Mouse (Mus musculus) lung, adult 2 months (tissue): ENCODE data around the gene Sh3pxd2a. TPM values are rescaled to one million over a fixed set of nuclear protein-coding genes. Genes with fewer than 3 reads are reported as not detected.

Source experiments
- DNase-seq: peaks from one replicate; pipeline ENCODE4 v3.0.0; 2022
- H3K4me1 ChIP-seq: fragments of 200-500 bp; 2 replicates; pipeline ENCODE4 v1.6.1; 2011; ENCODE audit warnings: low read length; ENCODE audit not compliant: control insufficient read depth, insufficient read depth
- H3K4me3 ChIP-seq: fragments of 200-500 bp; replicated peaks from 2 replicates; pipeline ENCODE3; 2011; ENCODE audit warnings: low read depth, mild to moderate bottlenecking, control low read depth, low read length; ENCODE audit errors: extremely low read depth
- CTCF ChIP-seq: fragments of 200-500 bp; IDR thresholded peaks from 2 replicates; pipeline ENCODE4 v1.5.1; 2011; ENCODE audit warnings: mild to moderate bottlenecking, low read length, control low read depth; ENCODE audit not compliant: insufficient read depth
- POLR2A ChIP-seq: fragments of 200-500 bp; IDR thresholded peaks from 2 replicates; pipeline ENCODE4 v1.6.1; 2011; ENCODE audit warnings: low read depth, mild to moderate bottlenecking, control low read depth, low read length, borderline replicate concordance; ENCODE audit errors: extremely low read depth
- WGBS: fragments of 180-500 bp; shearing (Covaris S2); methylation state at CpG from one replicate; pipeline ENCODE4 v1.1.7; 2018; 5-methylcytosine and 5-hydroxymethylcytosine counted together
- polyA plus RNA-seq: library from polyadenylated mRNA; depleted of rRNA; stranded (reverse); fragments of >200 nt; gene quantifications from 2 replicates; pipeline ENCODE4 v1.2.3, GENCODE M21; 2012

The Sh3pxd2a gene
- polyA plus RNA-seq, 1 experiment: 40.9 TPM

- WGBS: 70% methylated on average over 6 of the region's 6 CpGs
- no peak for DNase-seq
- Histone ChIP-seq H3K4me1 (peaks cover 21% of the 10 kb centered on the region), H3K4me3 (no peak overlapping the region)
- TF ChIP-seq CTCF (no peak), POLR2A (no peak)
Measured at GRCm38 (mm10) chr19:47282050-47282454, 182.1 kb downstream of the Sh3pxd2a start.

- TF ChIP-seq POLR2A: no peak
- no peak for TF ChIP-seq CTCF
- DNase-seq: no peak
- WGBS: 63% methylated on average over 9 of the region's 9 CpGs
- H3K4me3 ChIP-seq: no peak overlapping the region
- peaks cover 25% of the 10 kb centered on the region for H3K4me1 ChIP-seq
Measured at GRCm38 (mm10) chr19:47280894-47281293, 183.3 kb downstream of the Sh3pxd2a start.

GRCm38 (mm10) chr19:47279788-47280532 is 184.2 kb downstream of the Sh3pxd2a start:
- Histone ChIP-seq H3K4me3 (no peak overlapping the region), H3K4me1 (peaks cover 25% of the 10 kb centered on the region)
- WGBS: 30% methylated on average over 15 of the region's 15 CpGs
- peak; percentile 57 for DNase-seq
- no peak for TF ChIP-seq POLR2A
- 0 out of 2 replicates have a peak, but pooled peaks have one; percentile 6 for TF ChIP-seq CTCF

- Histone ChIP-seq H3K4me1 (peaks cover 25% of the 10 kb centered on the region), H3K4me3 (no peak overlapping the region)
- no peak for TF ChIP-seq CTCF
- no peak for TF ChIP-seq POLR2A
- 50% methylated on average over 4 of the region's 4 CpGs for WGBS
- no peak for DNase-seq
Measured at GRCm38 (mm10) chr19:47279372-47279771, 184.8 kb downstream of the Sh3pxd2a start.

GRCm38 (mm10) chr19:47276730-47277129 is 187.5 kb downstream of the Sh3pxd2a start:
- TF ChIP-seq CTCF (no peak), POLR2A (no peak)
- Histone ChIP-seq H3K4me3 (no peak overlapping the region), H3K4me1 (peaks cover 25% of the 10 kb centered on the region)
- 29% methylated on average over 6 of the region's 6 CpGs for WGBS
- no peak for DNase-seq

- no peak overlapping the region for H3K4me3 ChIP-seq
- H3K4me1 ChIP-seq: peaks cover 7% of the 10 kb centered on the region
- DNase-seq: no peak
- 82% methylated on average over 9 of the region's 9 CpGs for WGBS
- TF ChIP-seq CTCF (no peak), POLR2A (no peak)
Measured at GRCm38 (mm10) chr19:47270520-47270919, 193.7 kb downstream of the Sh3pxd2a start.

GRCm38 (mm10) chr19:47269729-47270128 is 194.5 kb downstream of the Sh3pxd2a start:
- H3K4me3 ChIP-seq: no peak overlapping the region
- TF ChIP-seq POLR2A (no peak), CTCF (peak; percentile 35)
- peaks cover 9% of the 10 kb centered on the region for H3K4me1 ChIP-seq
- 64% methylated on average over 8 of the region's 8 CpGs for WGBS
- DNase-seq: no peak

- TF ChIP-seq POLR2A (no peak), CTCF (no peak)
- WGBS: 89% methylated on average over 21 of the region's 21 CpGs
- DNase-seq: no peak
- peaks cover 9% of the 10 kb centered on the region for H3K4me1 ChIP-seq
- no peak overlapping the region for H3K4me3 ChIP-seq
Measured at GRCm38 (mm10) chr19:47267066-47267465, 197.1 kb downstream of the Sh3pxd2a start.

- 68% methylated on average over 18 of the region's 18 CpGs for WGBS
- no peak overlapping the region for H3K4me3 ChIP-seq
- TF ChIP-seq POLR2A (no peak), CTCF (no peak)
- peaks cover 9% of the 10 kb centered on the region for H3K4me1 ChIP-seq
- no peak for DNase-seq
Measured at GRCm38 (mm10) chr19:47266070-47266801, 198.0 kb downstream of the Sh3pxd2a start.
